Mouse (Mus musculus) forebrain, postnatal 0 days (tissue): Measurements from ENCODE around the gene Gm16867. TPM values are rescaled to one million over a fixed set of nuclear protein-coding genes. Genes with fewer than 3 reads are reported as not detected.
"Not testable (repeated sequence)": the region's sequence is repeated elsewhere in the genome, so short reads cannot be mapped to it uniquely, and the experiment has no call there.

Experiments
- ATAC-seq: fragments of 200-750 bp; cut with Nextera tagmentation; 2 replicates; pipeline ENCODE4 v1.8.0; 2017; ENCODE audit warnings: mild to moderate bottlenecking, moderate library complexity
- DNase-seq: peaks from one replicate; pipeline ENCODE4 v3.0.0-alpha.2; 2015
- H3K27ac ChIP-seq: fragments of 300-500 bp; sonication (generic); 2 replicates; pipeline ENCODE4 v1.5.1; 2014; ENCODE audit warnings: low read depth, mild to moderate bottlenecking, antibody characterized with exemption, low read length, moderate library complexity, mixed read lengths
- H3K27me3 ChIP-seq: fragments of 300-500 bp; sonication (generic); 2 replicates; pipeline ENCODE4 v1.6.1; 2014; ENCODE audit warnings: mild to moderate bottlenecking, low read length, mixed read lengths; ENCODE audit not compliant: insufficient read depth
- H3K36me3 ChIP-seq: fragments of 300-500 bp; sonication (generic); 2 replicates; pipeline ENCODE4 v1.6.1; 2014; ENCODE audit warnings: mild to moderate bottlenecking, moderate library complexity; ENCODE audit not compliant: insufficient read depth
- H3K4me1 ChIP-seq: fragments of 300-500 bp; sonication (generic); 2 replicates; pipeline ENCODE4 v1.6.1; 2014; ENCODE audit warnings: antibody characterized with exemption; ENCODE audit not compliant: insufficient read depth
- H3K4me2 ChIP-seq: fragments of 300-500 bp; sonication (generic); 2 replicates; pipeline ENCODE4 v1.6.1; 2014; ENCODE audit warnings: low read depth, mild to moderate bottlenecking, moderate library complexity
- H3K4me3 ChIP-seq: fragments of 300-500 bp; sonication (generic); 2 replicates; pipeline ENCODE4 v1.5.1; 2014; ENCODE audit warnings: low read depth, low read length, mixed read lengths
- H3K9ac ChIP-seq: fragments of 300-500 bp; sonication (generic); 2 replicates; pipeline ENCODE4 v1.6.1; 2014; ENCODE audit warnings: mild to moderate bottlenecking
- H3K9me3 ChIP-seq: fragments of 300-500 bp; sonication (generic); 2 replicates; pipeline ENCODE4 v1.6.1; 2016; ENCODE audit warnings: low read length
- WGBS: fragments of 180-500 bp; shearing (Covaris S2); extraction: QIAGEN DNeasy Blood & Tissue Kit; methylation state at CpG from one replicate; pipeline ENCODE4 v1.1.7; 2014; 5-methylcytosine and 5-hydroxymethylcytosine counted together
- polyA plus RNA-seq: library from polyadenylated mRNA; unstranded; fragments of >200 nt; fragmentation: Nextera tagmentation; extraction: Ambion mirVana; gene quantifications from 2 replicates; pipeline ENCODE4 v1.2.1, GENCODE M21; 2015
- total RNA-seq: library from RNA; depleted of rRNA; stranded (reverse); fragments of >200 nt; gene quantifications from 2 replicates; pipeline ENCODE4 v1.2.3, GENCODE M21; 2014; rRNA removed

The Gm16867 gene
- total and polyA plus RNA-seq, 2 experiments from 2014 or later, result not detected

DNA sequence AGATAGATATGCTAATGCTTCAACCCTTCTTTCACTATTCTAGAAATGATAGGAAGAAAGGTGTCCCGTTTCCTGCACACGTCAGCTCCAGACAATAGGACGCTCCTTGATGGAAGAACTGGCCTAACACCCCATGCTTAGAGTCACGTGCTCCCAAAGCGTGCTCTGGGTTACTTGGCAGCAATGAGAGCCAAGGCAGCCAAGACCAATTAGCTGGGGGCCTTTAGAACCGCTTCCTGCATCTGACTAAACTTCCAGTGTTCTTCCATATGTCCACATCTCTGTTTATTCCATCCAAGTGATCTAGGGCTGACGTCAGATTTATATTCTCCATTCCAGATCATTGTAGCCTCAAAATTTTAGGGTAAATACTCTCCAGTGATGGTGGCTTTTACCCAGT, 85.6 kb downstream of the Gm16867 start:
- H3K27ac ChIP-seq, H3K4me3 ChIP-seq, DNase-seq, H3K27me3 ChIP-seq, H3K4me1 ChIP-seq, H3K36me3 ChIP-seq, H3K9me3 ChIP-seq, H3K4me2 ChIP-seq, H3K9ac ChIP-seq, ATAC-seq: not testable (repeated sequence)
- WGBS, result no CpG with 5 or more reads among the region's 7 CpGs

Other genes starting within 250 kb of the Gm16867 start
- gene Synb, start 209.1 kb downstream of the Gm16867 start, total RNA-seq, result not detected in 2 replicates
- not detected in 2 replicates for gene Synb, start 209.1 kb downstream of the Gm16867 start, polyA plus RNA-seq
- not detected in 2 replicates for gene Gm27179, start 9.2 kb upstream of the Gm16867 start, total RNA-seq
- gene Gm27179, start 9.2 kb upstream of the Gm16867 start, polyA plus RNA-seq, result not detected in 2 replicates
- 19.3 and 20.0 TPM in 2 replicates for gene Entpd4b, start 52.1 kb upstream of the Gm16867 start, total RNA-seq
- 12.4 and 14.4 TPM in 2 replicates for gene Entpd4b, start 52.1 kb upstream of the Gm16867 start, polyA plus RNA-seq